Mouse (Mus musculus) MEL (cell line): ENCODE results near the gene Med6. TPM values are rescaled to one million over a fixed set of nuclear protein-coding genes. Genes with fewer than 3 reads are reported as not detected.

Experiments used
- DNase-seq: peaks from one replicate; pipeline ENCODE4 v3.0.0; 2011; ENCODE audit warnings: low read depth, low spot score
- H3K27ac ChIP-seq: 2 replicates; pipeline ENCODE4 v1.5.1; 2012; ENCODE audit warnings: low read depth, mild to moderate bottlenecking, control low read depth, low read length, moderate library complexity; ENCODE audit not compliant: control insufficient read depth
- H3K27me3 ChIP-seq, 2 experiments: fragments of 150-350 bp in 1 of 2; sonication (generic) in 1 of 2; 2 replicates each; pipeline ENCODE4 v1.6.1; 2012; ENCODE audit warnings: low read length in 2 of 2, mild to moderate bottlenecking in 2 of 2, improper control_type of control experiment in 1 of 2, moderate library complexity in 1 of 2; ENCODE audit not compliant: insufficient read depth in 2 of 2, control insufficient read depth in 1 of 2
- H3K36me3 ChIP-seq, 2 experiments: 2 replicates each; pipeline ENCODE4 v1.6.1; 2012 to 2014; ENCODE audit warnings: low read length in 2 of 2, improper control_type of control experiment in 1 of 2, inconsistent platforms in 1 of 2, mild to moderate bottlenecking in 1 of 2; ENCODE audit not compliant: insufficient read depth in 2 of 2, control insufficient read depth in 1 of 2
- H3K4me1 ChIP-seq, 2 experiments: fragments of 150-350 bp in 1 of 2; sonication (generic) in 1 of 2; 2 replicates each; pipeline ENCODE4 v1.6.1; 2012; ENCODE audit warnings: low read length in 2 of 2, improper control_type of control experiment in 1 of 2, mild to moderate bottlenecking in 1 of 2; ENCODE audit not compliant: insufficient read depth in 2 of 2, control insufficient read depth in 1 of 2
- H3K4me3 ChIP-seq, 2 experiments: fragments of 150-350 bp in 1 of 2; sonication (generic) in 1 of 2; 2 replicates each; pipeline ENCODE4 v1.5.1; 2012; ENCODE audit warnings: low read depth in 2 of 2, low read length in 2 of 2, mild to moderate bottlenecking in 2 of 2, moderate library complexity in 2 of 2, control low read depth in 1 of 2, improper control_type of control experiment in 1 of 2; ENCODE audit not compliant: control insufficient read depth in 1 of 2, insufficient read depth in 1 of 2
- H3K79me2 ChIP-seq: 2 replicates; pipeline ENCODE4 v1.6.1; 2012; ENCODE audit warnings: mild to moderate bottlenecking, low read length, moderate library complexity; ENCODE audit not compliant: control insufficient read depth, poor library complexity, insufficient read depth
- H3K9ac ChIP-seq: 2 replicates; pipeline ENCODE4 v1.6.1; 2012; ENCODE audit warnings: low read depth, mild to moderate bottlenecking, control low read depth, low read length, moderate library complexity; ENCODE audit not compliant: control insufficient read depth, poor library complexity, severe bottlenecking
- H3K9me3 ChIP-seq: fragments of 150-350 bp; sonication (generic); replicated peaks from 2 replicates; pipeline ENCODE4 v1.6.1; 2012; ENCODE audit warnings: mild to moderate bottlenecking, low read length, improper control_type of control experiment, moderate library complexity; ENCODE audit not compliant: insufficient read depth
- BHLHE40 ChIP-seq: IDR thresholded peaks from 2 replicates; pipeline ENCODE4 v1.6.1; 2012; ENCODE audit warnings: low read depth, mild to moderate bottlenecking, inconsistent platforms, low read length, improper control_type of control experiment, borderline replicate concordance
- CHD1 ChIP-seq: IDR thresholded peaks from 2 replicates; pipeline ENCODE4 v1.6.1; 2012; ENCODE audit warnings: low read depth, mild to moderate bottlenecking, inconsistent platforms, low read length, improper control_type of control experiment
- CTCF ChIP-seq, 3 experiments: IDR thresholded peaks in 2 of 3; conservative IDR thresholded peaks in 1 of 3; 2 replicates each; pipeline ENCODE4 v1.5.1; 2011 to 2012; ENCODE audit warnings: low read length in 3 of 3, low read depth in 2 of 3, mild to moderate bottlenecking in 2 of 3, improper control_type of control experiment in 1 of 3, inconsistent platforms in 1 of 3, mixed read lengths in 1 of 3, moderate library complexity in 1 of 3; ENCODE audit not compliant: control insufficient read depth in 1 of 3, insufficient read depth in 1 of 3, poor library complexity in 1 of 3, severe bottlenecking in 1 of 3
- ELF1 ChIP-seq: IDR thresholded peaks from 2 replicates; pipeline ENCODE4 v1.6.1; 2014; ENCODE audit warnings: low read depth, mild to moderate bottlenecking, inconsistent platforms, low read length, improper control_type of control experiment, moderate library complexity
- ETS1 ChIP-seq: IDR thresholded peaks from 2 replicates; pipeline ENCODE4 v1.6.1; 2012; ENCODE audit warnings: low read depth, mild to moderate bottlenecking, inconsistent platforms, low read length, improper control_type of control experiment, moderate library complexity
- GATA1 ChIP-seq: IDR thresholded peaks from 2 replicates; pipeline ENCODE4 v1.6.1; 2011; ENCODE audit warnings: low read depth, low read length, improper control_type of control experiment
- HCFC1 ChIP-seq: IDR thresholded peaks from 2 replicates; pipeline ENCODE4 v1.6.1; 2012; ENCODE audit warnings: low read depth, mild to moderate bottlenecking, inconsistent platforms, low read length, improper control_type of control experiment, moderate library complexity
- KAT2A ChIP-seq: conservative IDR thresholded peaks from 2 replicates; pipeline ENCODE4 v1.6.1; 2012; ENCODE audit warnings: low read depth, low read length, improper control_type of control experiment, inconsistent platforms
- MAFK ChIP-seq: IDR thresholded peaks from 2 replicates; pipeline ENCODE4 v1.6.1; 2011; ENCODE audit warnings: low read depth, mild to moderate bottlenecking, low read length, improper control_type of control experiment, borderline replicate concordance
- MYC ChIP-seq: IDR thresholded peaks from 2 replicates; pipeline ENCODE4 v1.6.1; 2011; ENCODE audit warnings: low read depth, mild to moderate bottlenecking, low read length, improper control_type of control experiment, moderate library complexity
- NRF1 ChIP-seq: IDR thresholded peaks from 2 replicates; pipeline ENCODE4 v1.6.1; 2014; ENCODE audit warnings: low read depth, mild to moderate bottlenecking, inconsistent platforms, low read length, improper control_type of control experiment, moderate library complexity; ENCODE audit not compliant: poor library complexity, insufficient read depth, severe bottlenecking
- POLR2AphosphoS5 ChIP-seq: IDR thresholded peaks from 2 replicates; pipeline ENCODE4 v1.6.1; 2012; ENCODE audit warnings: low read depth, borderline replicate concordance, mild to moderate bottlenecking, inconsistent platforms, low read length, moderate library complexity, mixed read lengths
- RAD21 ChIP-seq: IDR thresholded peaks from 2 replicates; pipeline ENCODE4 v1.6.1; 2011; ENCODE audit warnings: mild to moderate bottlenecking, low read depth, low read length, improper control_type of control experiment
- RCOR1 ChIP-seq: IDR thresholded peaks from 2 replicates; pipeline ENCODE4 v1.6.1; 2012; ENCODE audit warnings: low read depth, mild to moderate bottlenecking, inconsistent platforms, low read length, improper control_type of control experiment
- TBP ChIP-seq: IDR thresholded peaks from 2 replicates; pipeline ENCODE4 v1.8.0; 2011; ENCODE audit warnings: low read depth, low read length, improper control_type of control experiment
- USF2 ChIP-seq, 2 experiments: IDR thresholded peaks; 2 replicates each; pipeline ENCODE4 v1.6.1; 2011 to 2012; ENCODE audit warnings: improper control_type of control experiment in 2 of 2, low read length in 2 of 2, borderline replicate concordance in 1 of 2, inconsistent platforms in 1 of 2, low read depth in 1 of 2, mild to moderate bottlenecking in 1 of 2; ENCODE audit not compliant: insufficient read depth in 1 of 2
- ZC3H11A ChIP-seq: IDR thresholded peaks from 2 replicates; pipeline ENCODE4 v1.6.1; 2012; ENCODE audit warnings: low read depth, mild to moderate bottlenecking, inconsistent platforms, low read length, improper control_type of control experiment
- ZKSCAN1 ChIP-seq: IDR thresholded peaks from 2 replicates; pipeline ENCODE4 v1.6.1; 2012; ENCODE audit warnings: low read depth, mild to moderate bottlenecking, inconsistent platforms, low read length, improper control_type of control experiment, moderate library complexity
- ZMIZ1 ChIP-seq: IDR thresholded peaks from 2 replicates; pipeline ENCODE4 v1.6.1; 2012; ENCODE audit warnings: low read depth, mild to moderate bottlenecking, inconsistent platforms, low read length, improper control_type of control experiment, moderate library complexity
- polyA plus RNA-seq, 2 experiments: library from polyadenylated mRNA; stranded (reverse) in 1 of 2; unstranded in 1 of 2; fragments of >175 nt in 1 of 2; fragments of >200 nt in 1 of 2; gene quantifications; 2 replicates each; pipeline versions ENCODE4 v1.2.1 to v1.2.4; 2012; ENCODE audit warnings: low replicate concordance in 2 of 2, low read depth in 1 of 2; ENCODE audit not compliant: insufficient read length in 2 of 2, insufficient read depth in 1 of 2, missing spikeins in 1 of 2
- total RNA-seq: library from RNA; depleted of rRNA; stranded (reverse); fragments of 300-350 nt; gene quantifications from 2 replicates; pipeline ENCODE4 v1.2.3, GENCODE M21; 2012

Gene Med6
- total and polyA plus RNA-seq, 3 experiments, result 44.4 to 49.2 TPM; not detected in 1

- TF ChIP-seq NRF1, result peak; percentile 30; the same call in 1 of the 2 replicates
- no peak for TF ChIP-seq USF2 (IDR thresholded peaks at IDR 0.05; ENCODE audit: borderline replicate concordance in 1 of 2, insufficient read depth in 1 of 2, low read depth in 1 of 2, low read length in 2 of 2)
- TF ChIP-seq MYC, result 0 out of 2 replicates have a peak, but pooled peaks have one; percentile 41
- peak; percentile 16; the same call in 1 of the 2 replicates for TF ChIP-seq GATA1
Observed at GRCm38 (mm10) chr12:81594902-81595671, at the start of gene Med6 (continued).

GRCm38 (mm10) chr12:81642361-81643082, 47.7 kb upstream of the Med6 start:
- H3K9ac ChIP-seq, result no peak overlapping the region
- TF ChIP-seq MAFK (no peak), CTCF (IDR thresholded peaks at IDR 0.05 in 2 of 3, conservative IDR thresholded peaks at IDR 0.05 in 1 of 3; ENCODE audit: control insufficient read depth in 1 of 3, insufficient read depth in 1 of 3, low read depth in 2 of 3, low read length in 3 of 3, poor library complexity in 1 of 3, severe bottlenecking in 1 of 3) (no peak), CHD1 (no peak), RAD21 (no peak), ETS1 (no peak), ZC3H11A (no peak), BHLHE40 (no peak), ZMIZ1 (no peak), KAT2A (no peak), HCFC1 (no peak), USF2 (IDR thresholded peaks at IDR 0.05; ENCODE audit: borderline replicate concordance in 1 of 2, insufficient read depth in 1 of 2, low read depth in 1 of 2, low read length in 2 of 2) (no peak), NRF1 (no peak), POLR2AphosphoS5 (no peak), ELF1 (no peak), TBP (no peak), RCOR1 (no peak), ZKSCAN1 (no peak)

More at GRCm38 (mm10) chr12:81642361-81643082, 47.7 kb upstream of the Med6 start:
- H3K9me3 ChIP-seq, result no peaks in the 10 kb centered on the region
- no peak for DNase-seq
- no peak overlapping the region for H3K4me3 ChIP-seq
- no peaks in the 10 kb centered on the region for H3K79me2 ChIP-seq
- H3K4me1 ChIP-seq, result no peaks in the 10 kb centered on the region
- H3K27me3 ChIP-seq, result peaks cover 2 to 10% of the 10 kb centered on the region in 2 experiments; a peak in 3 of 4 replicates
- no peaks in the 10 kb centered on the region for H3K36me3 ChIP-seq
- H3K27ac ChIP-seq, result no peak overlapping the region
